Mouse (Mus musculus): ENCODE measurements around the gene Atf7. TPM values are rescaled to one million over a fixed set of nuclear protein-coding genes. Genes with fewer than 3 reads are reported as not detected.
"Not testable (repeated sequence)": the region's sequence is repeated elsewhere in the genome, so short reads cannot be mapped to it uniquely, and the experiment has no call there.

Gene Atf7
- total and polyA plus RNA-seq, 3 experiments = 6.7 to 31.9 (median 8.6) TPM

- Histone ChIP-seq H3K36me3 (replicated peaks in 1 of 2; ENCODE audit: control insufficient read depth in 1 of 2, insufficient read depth in 1 of 2, low read length in 1 of 2) (peaks cover 9 to 23% of the 10 kb centered on the region in 2 experiments), H3K4me3 (replicated peaks in 1 of 3; ENCODE audit: low read depth in 2 of 3, low read length in 2 of 3, poor library complexity in 1 of 3) (no peak overlapping the region), H3K9ac (ENCODE audit: insufficient read depth, low read depth) (no peak overlapping the region), H3K27me3 (replicated peaks) (no peaks in the 10 kb centered on the region), H3K4me1 (ENCODE audit: control insufficient read depth in 1 of 2, insufficient read depth in 2 of 2) (peaks cover 0 to 9% of the 10 kb centered on the region in 2 experiments; a peak in 2 of 4 replicates), H3K4me2 (ENCODE audit: insufficient read depth, low read depth, poor library complexity, severe bottlenecking) (no peak overlapping the region), H3K79me2 (replicated peaks; ENCODE audit: control insufficient read depth, extremely low read depth, insufficient read depth, poor library complexity, severe bottlenecking) (no peaks in the 10 kb centered on the region), H3K9me3 (replicated peaks; ENCODE audit: low read length) (no peaks in the 10 kb centered on the region), H3K27ac (ENCODE audit: insufficient read depth, low read depth) (no peak overlapping the region)
- no peak for DNase-seq (ENCODE audit: extremely low read depth)
- in situ Hi-C loops (cut with MboI; ENCODE audit: low pct_ligation_motif_present, low pct_unique_long_range_greater_than_20kb, low sequenced_read_pairs) = no loop called here
- TF ChIP-seq BHLHE40 (IDR thresholded peaks at IDR 0.05; ENCODE audit: low read depth, low read length) = no peak
- TF ChIP-seq PAX5 (IDR thresholded peaks at IDR 0.05; ENCODE audit: low read length) = no peak
- TF ChIP-seq MEF2A (IDR thresholded peaks at IDR 0.05; ENCODE audit: borderline replicate concordance, low read depth, low read length) = no peak
- TF ChIP-seq NELFE (IDR thresholded peaks at IDR 0.05; ENCODE audit: low read depth, low read length) = no peak
- TF ChIP-seq E2F4 (IDR thresholded peaks at IDR 0.05; ENCODE audit: insufficient replicate concordance, low read depth, low read length) = no peak
- no peak for TF ChIP-seq ZMIZ1 (IDR thresholded peaks at IDR 0.05; ENCODE audit: low read depth, low read length)
- no peak for TF ChIP-seq ZKSCAN1 (IDR thresholded peaks at IDR 0.05; ENCODE audit: borderline replicate concordance, low read depth, low read length)
- TF ChIP-seq IRF4 (IDR thresholded peaks at IDR 0.05; ENCODE audit: low read depth, low read length) = no peak
- TF ChIP-seq TBP (conservative IDR thresholded peaks at IDR 0.05; ENCODE audit: low read depth, low read length) = no peak
- no peak for TF ChIP-seq RAD21 (IDR thresholded peaks at IDR 0.05; ENCODE audit: low read depth, low read length)
- no peak for TF ChIP-seq SIN3A (IDR thresholded peaks at IDR 0.05; ENCODE audit: low read length)
- no peak for TF ChIP-seq CTCF (conservative IDR thresholded peaks at IDR 0.05 in 1 of 2, IDR thresholded peaks at IDR 0.05 in 1 of 2; ENCODE audit: low read depth in 2 of 2, low read length in 2 of 2)
- TF ChIP-seq ZC3H11A (IDR thresholded peaks at IDR 0.05; ENCODE audit: low read depth, low read length) = no peak
- TF ChIP-seq ELF1 (IDR thresholded peaks at IDR 0.05; ENCODE audit: low read depth, low read length) = no peak
- dilution Hi-C loops (cut with MboI; ENCODE audit: extremely low pct_ligation_motif_present, extremely low pct_unique_long_range_greater_than_20kb, low sequenced_read_pairs) = no loop called here
These were observed 31.4 kb upstream of the Atf7 start for GRCm38 (mm10) chr15:102656658-102657057.

DNA sequence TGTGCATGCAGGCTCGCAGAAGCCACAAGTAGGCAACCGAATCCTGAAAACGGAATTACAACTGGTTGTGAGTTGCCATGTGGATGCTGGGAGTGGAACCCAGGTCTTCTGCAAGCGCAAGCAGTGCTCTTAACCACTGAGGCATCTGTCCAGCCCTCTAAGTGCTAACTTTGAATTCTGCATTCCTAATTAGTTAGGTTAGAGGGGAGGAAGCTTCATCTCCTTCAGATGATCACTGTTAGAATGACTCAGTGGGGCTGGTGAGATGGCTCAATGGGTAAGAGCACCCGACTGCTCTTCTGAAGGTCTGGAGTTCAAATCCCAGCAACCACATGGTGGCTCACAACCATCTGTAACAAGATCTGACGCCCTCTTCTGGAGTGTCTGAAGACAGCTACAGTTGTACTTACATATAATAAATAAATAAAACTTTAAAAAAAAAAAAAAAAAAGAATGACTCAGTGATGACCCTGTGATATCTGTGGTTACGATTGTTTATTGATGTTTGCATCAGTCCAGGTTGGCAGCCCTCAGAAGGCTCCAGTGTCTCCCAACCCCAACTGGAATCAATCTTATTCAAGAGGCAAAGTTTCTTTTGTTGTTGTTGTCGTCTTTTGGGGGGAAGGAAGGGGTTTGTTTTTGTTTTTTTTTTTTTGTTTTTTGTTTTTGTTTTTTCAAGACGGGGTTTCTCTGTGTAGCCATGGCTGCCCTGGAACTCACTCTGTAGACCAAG, 26.8 kb upstream of the Atf7 start:
- H3K36me3 ChIP-seq (replicated peaks in 1 of 2; ENCODE audit: control insufficient read depth in 1 of 2, insufficient read depth in 1 of 2, low read length in 1 of 2); H3K4me2 ChIP-seq (ENCODE audit: insufficient read depth, low read depth, poor library complexity, severe bottlenecking); H3K4me3 ChIP-seq (replicated peaks in 1 of 3; ENCODE audit: low read depth in 2 of 3, low read length in 2 of 3, poor library complexity in 1 of 3); in situ Hi-C loops (cut with MboI; ENCODE audit: low pct_ligation_motif_present, low pct_unique_long_range_greater_than_20kb, low sequenced_read_pairs); H3K27ac ChIP-seq (ENCODE audit: insufficient read depth, low read depth); H3K9ac ChIP-seq (ENCODE audit: insufficient read depth, low read depth); H3K27me3 ChIP-seq (replicated peaks); H3K79me2 ChIP-seq (replicated peaks; ENCODE audit: control insufficient read depth, extremely low read depth, insufficient read depth, poor library complexity, severe bottlenecking); H3K9me3 ChIP-seq (replicated peaks; ENCODE audit: low read length); DNase-seq (ENCODE audit: extremely low read depth); dilution Hi-C loops (cut with MboI; ENCODE audit: extremely low pct_ligation_motif_present, extremely low pct_unique_long_range_greater_than_20kb, low sequenced_read_pairs): not testable (repeated sequence)
- peaks cover 0 to 11% of the 10 kb centered on the region in 2 experiments; a peak in 1 of 4 replicates for H3K4me1 ChIP-seq (ENCODE audit: control insufficient read depth in 1 of 2, insufficient read depth in 2 of 2)
- peak; percentile 83 for TF ChIP-seq TBP (conservative IDR thresholded peaks at IDR 0.05; ENCODE audit: low read depth, low read length)

Measured in CH12.LX (cell line).